Mouse (Mus musculus): Measurements from ENCODE around the gene Tmod1. TPM values are rescaled to one million over a fixed set of nuclear protein-coding genes. Genes with fewer than 3 reads are reported as not detected.

Gene Tmod1
- polyA plus RNA-seq, 1 experiment = 5.2 TPM

DNA sequence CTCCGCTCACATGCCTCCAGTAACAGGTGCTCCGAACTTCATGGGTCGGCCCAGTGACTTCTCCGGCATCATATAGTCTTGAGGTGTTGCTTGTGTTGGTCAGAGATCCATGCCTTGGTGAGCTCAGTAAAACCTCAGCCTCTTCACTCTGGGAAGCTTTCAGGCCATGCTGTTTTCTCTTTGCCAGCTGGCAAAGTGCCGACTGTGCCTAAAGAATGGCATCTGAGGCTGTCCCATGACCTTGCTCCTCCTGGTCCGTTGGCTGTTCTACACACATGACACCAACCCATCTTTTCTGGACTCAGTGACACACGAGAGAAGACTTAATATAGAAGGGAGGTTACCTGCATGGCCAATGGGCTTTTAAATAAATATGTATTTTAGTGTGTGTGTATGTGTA is 9.7 kb downstream of the Tmod1 start:
- DNase-seq (ENCODE audit: low read depth in 1 of 2, low spot score in 2 of 2) = no peak
- H3K4me3 ChIP-seq (ENCODE audit: extremely low read depth, insufficient read depth, insufficient read length) = no peak overlapping the region
- no peaks in the 10 kb centered on the region for H3K36me3 ChIP-seq (ENCODE audit: control insufficient read depth, insufficient read depth, low read length)
- no peaks in the 10 kb centered on the region; the same call in 1 of the 2 replicates for H3K4me1 ChIP-seq (ENCODE audit: control insufficient read depth, insufficient read depth, insufficient read length)
- TF ChIP-seq CTCF (IDR thresholded peaks at IDR 0.05; ENCODE audit: extremely low read depth, insufficient read depth, insufficient read length, insufficient replicate concordance) = no peak
- no peak for TF ChIP-seq POLR2A (IDR thresholded peaks at IDR 0.05; ENCODE audit: low read depth, low read length)
- H3K27me3 ChIP-seq (ENCODE audit: control insufficient read depth, insufficient read depth, low read length) = no peaks in the 10 kb centered on the region
- WGBS = 92% methylated on average over 7 of the region's 7 CpGs
- no peak overlapping the region for H3K27ac ChIP-seq (ENCODE audit: insufficient read depth, low read length)

DNA sequence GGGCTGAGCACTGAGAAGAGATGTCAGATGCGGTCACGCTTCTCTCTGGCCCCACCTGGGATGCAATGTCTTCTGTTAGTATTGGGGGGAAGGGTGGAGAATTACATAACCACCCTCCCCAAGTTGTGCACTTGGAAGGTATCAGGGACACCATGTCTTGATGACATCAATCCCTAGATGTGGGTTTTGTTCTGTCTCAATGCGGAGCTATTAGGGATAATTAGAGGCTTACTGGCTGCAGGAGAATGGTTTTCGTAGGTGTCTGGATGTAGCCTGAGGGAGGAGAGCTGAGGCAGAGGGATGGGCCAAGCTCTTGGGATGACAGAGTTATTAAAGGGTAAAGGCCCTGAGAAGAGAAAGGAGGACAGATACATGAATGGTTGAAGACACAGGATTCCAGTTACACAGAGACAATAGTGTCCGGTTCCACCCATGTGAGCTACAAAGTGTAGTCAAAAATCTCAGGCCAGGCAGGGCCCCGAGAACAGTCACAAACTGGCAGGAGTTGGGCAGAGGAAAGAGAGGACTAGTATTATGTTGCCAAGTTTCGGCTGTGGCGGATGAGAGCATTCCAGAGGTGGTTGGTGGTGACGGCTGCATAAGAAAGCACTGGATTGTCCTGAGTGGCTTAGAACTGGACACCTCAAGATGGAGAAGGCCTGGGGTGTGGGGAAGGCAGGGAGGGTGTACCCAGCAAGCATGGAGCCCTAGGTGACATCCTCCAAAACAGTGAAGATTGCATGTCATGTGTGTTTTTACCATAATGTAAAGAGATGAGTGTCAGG is 14.8 kb downstream of the Tmod1 start:
- no peak for TF ChIP-seq CTCF (IDR thresholded peaks at IDR 0.05; ENCODE audit: extremely low read depth, insufficient read depth, insufficient read length, insufficient replicate concordance)
- TF ChIP-seq POLR2A (IDR thresholded peaks at IDR 0.05; ENCODE audit: low read depth, low read length) = no peak
- no peaks in the 10 kb centered on the region for H3K27me3 ChIP-seq (ENCODE audit: control insufficient read depth, insufficient read depth, low read length)
- no peak overlapping the region for H3K4me3 ChIP-seq (ENCODE audit: extremely low read depth, insufficient read depth, insufficient read length)
- H3K27ac ChIP-seq (ENCODE audit: insufficient read depth, low read length) = no peak overlapping the region
- WGBS = 83% methylated on average over 9 of the region's 9 CpGs
- no peaks in the 10 kb centered on the region for H3K36me3 ChIP-seq (ENCODE audit: control insufficient read depth, insufficient read depth, low read length)
- no peaks in the 10 kb centered on the region; the same call in 1 of the 2 replicates for H3K4me1 ChIP-seq (ENCODE audit: control insufficient read depth, insufficient read depth, insufficient read length)
- DNase-seq (ENCODE audit: low read depth in 1 of 2, low spot score in 2 of 2) = no peak

DNA sequence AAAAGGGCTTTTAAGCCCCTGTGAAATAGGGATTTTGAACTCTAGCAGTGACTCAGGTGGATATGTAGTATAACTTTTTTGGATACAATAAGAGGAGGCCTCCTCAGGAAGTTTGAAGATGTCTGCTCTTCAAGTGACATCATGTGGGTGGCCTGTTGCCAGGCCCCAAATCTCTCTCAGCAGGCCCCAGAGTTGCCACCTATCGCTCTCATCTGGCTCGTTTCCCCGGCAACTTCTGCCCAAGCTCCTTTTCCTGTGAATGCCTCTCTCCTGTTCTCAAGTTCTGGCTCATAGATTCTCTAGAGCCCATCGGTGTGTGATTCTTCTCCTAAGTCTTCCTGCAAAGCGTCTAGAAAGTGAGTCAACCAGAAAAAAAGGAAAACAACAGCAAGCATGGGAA is 17.4 kb downstream of the Tmod1 start:
- Histone ChIP-seq H3K36me3 (ENCODE audit: control insufficient read depth, insufficient read depth, low read length) (no peaks in the 10 kb centered on the region), H3K4me3 (ENCODE audit: extremely low read depth, insufficient read depth, insufficient read length) (no peak overlapping the region), H3K27me3 (ENCODE audit: control insufficient read depth, insufficient read depth, low read length) (no peaks in the 10 kb centered on the region), H3K4me1 (ENCODE audit: control insufficient read depth, insufficient read depth, insufficient read length) (no peaks in the 10 kb centered on the region; the same call in 1 of the 2 replicates), H3K27ac (ENCODE audit: insufficient read depth, low read length) (no peak overlapping the region)
- WGBS = 92% methylated on average over 5 of the region's 5 CpGs
- TF ChIP-seq CTCF (IDR thresholded peaks at IDR 0.05; ENCODE audit: extremely low read depth, insufficient read depth, insufficient read length, insufficient replicate concordance) (no peak), POLR2A (IDR thresholded peaks at IDR 0.05; ENCODE audit: low read depth, low read length) (no peak)
- DNase-seq (ENCODE audit: low read depth in 1 of 2, low spot score in 2 of 2) = no peak

DNA sequence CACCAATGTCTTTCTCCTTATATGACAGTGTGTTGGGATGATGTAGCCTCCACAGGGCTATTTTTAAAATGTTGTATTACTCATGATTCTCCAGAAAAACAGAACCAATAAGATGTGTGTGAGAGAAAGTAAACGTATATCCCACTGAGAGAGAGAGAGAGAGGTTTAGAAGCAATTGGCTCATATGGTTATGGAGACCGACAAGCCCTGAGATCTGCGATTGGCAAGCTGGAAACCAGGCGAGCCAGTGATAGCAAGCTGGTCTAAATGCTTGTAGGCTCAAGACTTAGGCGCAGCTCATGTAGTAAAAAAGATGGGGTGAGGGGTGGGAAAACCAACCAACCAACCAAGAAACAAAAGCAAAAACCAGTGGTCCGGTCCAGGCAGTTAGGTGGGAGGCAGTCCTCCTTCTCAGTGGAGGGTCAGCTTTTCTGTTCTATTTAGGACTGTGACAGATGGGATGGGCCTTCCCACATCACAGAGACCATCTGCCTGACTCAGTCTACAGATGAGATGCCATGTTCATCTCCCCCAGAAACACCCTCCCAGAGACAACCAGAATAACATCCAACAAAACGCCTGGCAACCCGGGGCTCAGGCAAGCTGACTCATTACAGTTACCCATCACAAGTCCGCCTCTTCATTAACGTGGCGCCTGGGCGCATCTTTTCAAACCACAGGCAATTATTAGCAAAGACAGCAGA is 22.7 kb downstream of the Tmod1 start:
- H3K4me3 ChIP-seq (ENCODE audit: extremely low read depth, insufficient read depth, insufficient read length) = no peak overlapping the region
- H3K27ac ChIP-seq (ENCODE audit: insufficient read depth, low read length) = no peak overlapping the region
- H3K27me3 ChIP-seq (ENCODE audit: control insufficient read depth, insufficient read depth, low read length) = no peaks in the 10 kb centered on the region
- H3K36me3 ChIP-seq (ENCODE audit: control insufficient read depth, insufficient read depth, low read length) = no peaks in the 10 kb centered on the region
- 89% methylated on average over 12 of the region's 12 CpGs for WGBS
- no peak for DNase-seq (ENCODE audit: low read depth in 1 of 2, low spot score in 2 of 2)
- no peaks in the 10 kb centered on the region for H3K4me1 ChIP-seq (ENCODE audit: control insufficient read depth, insufficient read depth, insufficient read length)
- TF ChIP-seq POLR2A (IDR thresholded peaks at IDR 0.05; ENCODE audit: low read depth, low read length) (no peak), CTCF (IDR thresholded peaks at IDR 0.05; ENCODE audit: extremely low read depth, insufficient read depth, insufficient read length, insufficient replicate concordance) (no peak)

DNA sequence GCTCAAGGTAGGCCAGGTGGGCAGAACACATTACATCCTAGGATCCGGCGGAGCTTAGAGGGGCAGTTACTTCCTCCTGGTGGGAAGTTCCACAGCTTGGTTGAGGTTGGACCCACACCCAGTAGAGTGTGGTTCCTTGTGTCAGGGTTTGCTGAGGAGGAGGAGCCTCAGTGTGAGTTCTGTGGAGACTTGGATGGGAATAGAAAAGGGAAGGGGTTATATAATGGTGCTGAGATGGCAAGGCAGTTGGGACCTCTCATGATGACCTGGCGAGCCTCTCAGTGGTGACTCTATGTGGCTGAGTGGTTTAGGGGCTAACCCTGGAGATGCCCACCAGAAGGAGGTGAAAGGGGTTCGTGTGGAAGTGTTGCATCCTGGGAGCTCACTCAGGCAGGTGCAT is 25.1 kb downstream of the Tmod1 start:
- DNase-seq (ENCODE audit: low read depth in 1 of 2, low spot score in 2 of 2) = no peak
- Histone ChIP-seq H3K27ac (ENCODE audit: insufficient read depth, low read length) (no peak overlapping the region), H3K4me3 (ENCODE audit: extremely low read depth, insufficient read depth, insufficient read length) (no peak overlapping the region), H3K27me3 (ENCODE audit: control insufficient read depth, insufficient read depth, low read length) (no peaks in the 10 kb centered on the region), H3K36me3 (ENCODE audit: control insufficient read depth, insufficient read depth, low read length) (no peaks in the 10 kb centered on the region), H3K4me1 (ENCODE audit: control insufficient read depth, insufficient read depth, insufficient read length) (no peaks in the 10 kb centered on the region)
- TF ChIP-seq POLR2A (IDR thresholded peaks at IDR 0.05; ENCODE audit: low read depth, low read length) = no peak
- no peak for TF ChIP-seq CTCF (IDR thresholded peaks at IDR 0.05; ENCODE audit: extremely low read depth, insufficient read depth, insufficient read length, insufficient replicate concordance)
- WGBS = 78% methylated on average over 4 of the region's 4 CpGs

DNA sequence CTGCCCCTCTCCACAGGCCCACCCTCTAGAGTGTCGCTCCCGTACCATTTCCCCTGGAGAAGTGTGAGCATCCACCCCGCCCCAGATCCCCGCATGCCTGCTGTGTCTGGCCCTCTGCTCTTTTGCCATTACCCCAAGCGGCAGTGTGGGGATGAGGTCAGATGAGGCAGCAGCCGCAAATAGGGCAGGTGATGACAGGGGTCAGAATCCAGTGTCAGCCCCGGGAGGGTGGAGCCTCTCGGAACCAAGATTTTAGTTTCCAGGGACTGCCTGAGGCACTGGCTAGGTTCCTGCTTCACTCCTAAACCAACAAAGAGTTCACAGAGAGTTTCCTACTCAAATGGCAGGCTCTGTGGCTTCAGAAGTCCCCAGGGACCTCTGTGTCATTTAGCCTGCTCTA is 25.5 kb downstream of the Tmod1 start:
- Histone ChIP-seq H3K27ac (ENCODE audit: insufficient read depth, low read length) (no peak overlapping the region), H3K4me1 (ENCODE audit: control insufficient read depth, insufficient read depth, insufficient read length) (no peaks in the 10 kb centered on the region), H3K36me3 (ENCODE audit: control insufficient read depth, insufficient read depth, low read length) (no peaks in the 10 kb centered on the region), H3K4me3 (ENCODE audit: extremely low read depth, insufficient read depth, insufficient read length) (no peak overlapping the region), H3K27me3 (ENCODE audit: control insufficient read depth, insufficient read depth, low read length) (no peaks in the 10 kb centered on the region)
- TF ChIP-seq POLR2A (IDR thresholded peaks at IDR 0.05; ENCODE audit: low read depth, low read length) (no peak), CTCF (IDR thresholded peaks at IDR 0.05; ENCODE audit: extremely low read depth, insufficient read depth, insufficient read length, insufficient replicate concordance) (no peak)
- 87% methylated on average over 8 of the region's 8 CpGs for WGBS
- DNase-seq (ENCODE audit: low read depth in 1 of 2, low spot score in 2 of 2) = no peak

DNA sequence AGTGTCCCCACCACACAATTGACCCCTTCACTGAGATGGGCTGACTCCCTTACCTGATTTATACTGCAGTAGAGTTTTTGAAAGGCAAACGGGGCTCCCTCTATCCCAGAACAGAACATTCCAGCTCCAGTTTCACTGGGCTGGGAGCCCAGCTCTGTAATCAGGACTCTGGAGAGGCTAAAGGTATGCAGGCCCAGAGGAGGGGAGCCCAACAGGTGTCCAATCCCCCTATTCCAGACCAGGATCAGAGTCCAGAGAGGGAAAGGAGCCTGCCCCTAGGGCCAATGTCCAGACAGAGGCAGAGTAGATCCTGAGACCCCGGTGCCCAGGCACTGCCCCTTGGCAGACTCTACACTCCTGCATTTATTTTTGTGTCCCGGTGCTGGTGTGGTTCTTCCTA is 26.2 kb downstream of the Tmod1 start:
- TF ChIP-seq POLR2A (IDR thresholded peaks at IDR 0.05; ENCODE audit: low read depth, low read length) (no peak), CTCF (IDR thresholded peaks at IDR 0.05; ENCODE audit: extremely low read depth, insufficient read depth, insufficient read length, insufficient replicate concordance) (no peak)
- WGBS = 90% methylated on average over 3 of the region's 3 CpGs
- Histone ChIP-seq H3K36me3 (ENCODE audit: control insufficient read depth, insufficient read depth, low read length) (no peaks in the 10 kb centered on the region), H3K27me3 (ENCODE audit: control insufficient read depth, insufficient read depth, low read length) (no peaks in the 10 kb centered on the region), H3K27ac (ENCODE audit: insufficient read depth, low read length) (no peak overlapping the region), H3K4me3 (ENCODE audit: extremely low read depth, insufficient read depth, insufficient read length) (no peak overlapping the region), H3K4me1 (ENCODE audit: control insufficient read depth, insufficient read depth, insufficient read length) (no peaks in the 10 kb centered on the region)
- DNase-seq (ENCODE audit: low read depth in 1 of 2, low spot score in 2 of 2) = no peak

All from spleen, adult 2 months (tissue).